Mouse (Mus musculus): Measurements from ENCODE around the gene Il11ra1. TPM values are rescaled to one million over a fixed set of nuclear protein-coding genes. Genes with fewer than 3 reads are reported as not detected.
A peak's percentile ranks its signal among the peaks of the same experiment; 100 is the strongest.

The Il11ra1 gene
- polyA plus RNA-seq, 1 experiment from 2014 or later = 129 TPM

- ATAC-seq (ENCODE audit: insufficient read depth) (peak; percentile 83), DNase-seq (peak; percentile 31)
- Histone ChIP-seq H3K9me3 (ENCODE audit: low read depth, low read length) (no peaks in the 10 kb centered on the region), H3K36me3 (ENCODE audit: insufficient read depth) (peaks cover 15% of the 10 kb centered on the region), H3K4me2 (peak overlapping the region; percentile 85), H3K4me3 (ENCODE audit: low read depth, low read length) (peak overlapping the region; percentile 76), H3K9ac (peak overlapping the region; percentile 73), H3K4me1 (ENCODE audit: insufficient read depth) (no peaks in the 10 kb centered on the region), H3K27ac (ENCODE audit: low read depth) (peak overlapping the region; percentile 84), H3K27me3 (ENCODE audit: insufficient read depth, low read length) (no peaks in the 10 kb centered on the region)
- 1% methylated on average over 48 of the region's 48 CpGs for WGBS
- TF ChIP-seq CTCF (IDR thresholded peaks at IDR 0.05; ENCODE audit: low read depth) = peak; percentile 25; the same call in 1 of the 2 replicates
Measured at GRCm38 (mm10) chr4:41740380-41741157, 40.8 kb downstream of the Il11ra1 start.

GRCm38 (mm10) chr4:41741158-41741560 lies 41.4 kb downstream of the Il11ra1 start:
- Histone ChIP-seq H3K4me2 (peak overlapping the region; percentile 85), H3K4me3 (ENCODE audit: low read depth, low read length) (peak overlapping the region; percentile 76), H3K4me1 (ENCODE audit: insufficient read depth) (no peaks in the 10 kb centered on the region), H3K36me3 (ENCODE audit: insufficient read depth) (peaks cover 15% of the 10 kb centered on the region), H3K9ac (peak overlapping the region; percentile 73), H3K9me3 (ENCODE audit: low read depth, low read length) (0 out of 2 replicates have a peak, but pooled peaks cover under 1% of the 10 kb centered on the region), H3K27ac (ENCODE audit: low read depth) (peak overlapping the region; percentile 84), H3K27me3 (ENCODE audit: insufficient read depth, low read length) (no peaks in the 10 kb centered on the region)
- peak; percentile 96 for ATAC-seq (ENCODE audit: insufficient read depth)
- DNase-seq = peak; percentile 98
- peak; percentile 34 for TF ChIP-seq CTCF (IDR thresholded peaks at IDR 0.05; ENCODE audit: low read depth)
- WGBS = under 1% methylated on average over 27 of the region's 27 CpGs

- no peak for ATAC-seq (ENCODE audit: insufficient read depth)
Measured at GRCm38 (mm10) chr4:41744131-41744530, 44.3 kb downstream of the Il11ra1 start.

GRCm38 (mm10) chr4:41745021-41745420 lies 45.2 kb downstream of the Il11ra1 start:
- 0 out of 2 replicates have a peak, but pooled peaks cover 3% of the 10 kb centered on the region for H3K9me3 ChIP-seq (ENCODE audit: low read depth, low read length)
- H3K4me1 ChIP-seq (ENCODE audit: insufficient read depth) = no peaks in the 10 kb centered on the region
- no peak overlapping the region for H3K9ac ChIP-seq
- no peak overlapping the region for H3K4me2 ChIP-seq
- no peak overlapping the region for H3K27ac ChIP-seq (ENCODE audit: low read depth)
- ATAC-seq (ENCODE audit: insufficient read depth) = no peak
- WGBS = 78% methylated on average over 1 of the region's 1 CpGs
- no peak overlapping the region for H3K4me3 ChIP-seq (ENCODE audit: low read depth, low read length)
- no peaks in the 10 kb centered on the region for H3K27me3 ChIP-seq (ENCODE audit: insufficient read depth, low read length)
- TF ChIP-seq CTCF (IDR thresholded peaks at IDR 0.05; ENCODE audit: low read depth) = no peak
- H3K36me3 ChIP-seq (ENCODE audit: insufficient read depth) = no peaks in the 10 kb centered on the region
- no peak for DNase-seq

More at GRCm38 (mm10) chr4:41744131-41744530, 44.3 kb downstream of the Il11ra1 start:
- no peaks in the 10 kb centered on the region for H3K27me3 ChIP-seq (ENCODE audit: insufficient read depth, low read length)
- peaks cover 2% of the 10 kb centered on the region; the same call in 1 of the 2 replicates for H3K36me3 ChIP-seq (ENCODE audit: insufficient read depth)
- no peak overlapping the region for H3K4me2 ChIP-seq
- H3K9me3 ChIP-seq (ENCODE audit: low read depth, low read length) = 0 out of 2 replicates have a peak, but pooled peaks cover 3% of the 10 kb centered on the region
- H3K4me3 ChIP-seq (ENCODE audit: low read depth, low read length) = no peak overlapping the region
- H3K27ac ChIP-seq (ENCODE audit: low read depth) = no peak overlapping the region
- H3K4me1 ChIP-seq (ENCODE audit: insufficient read depth) = no peaks in the 10 kb centered on the region
- TF ChIP-seq CTCF (IDR thresholded peaks at IDR 0.05; ENCODE audit: low read depth) = no peak
- DNase-seq = no peak
- WGBS = 52% methylated on average over 2 of the region's 2 CpGs
- no peak overlapping the region for H3K9ac ChIP-seq

GRCm38 (mm10) chr4:41754797-41755337 lies 55.1 kb downstream of the Il11ra1 start, which contains the start of gene Galt:
Gene Galt (plus strand): TSS chr4:41755228.
- peak within 1 kb of the TSS; percentile 70 for H3K4me3 ChIP-seq (ENCODE audit: low read depth, low read length)
- H3K4me1 ChIP-seq (ENCODE audit: insufficient read depth) = peaks cover 4% of the 10 kb centered on the region; the same call in 1 of the 2 replicates
- ATAC-seq (ENCODE audit: insufficient read depth) (peak; percentile 45), DNase-seq (peak; percentile 66)
- peak within 1 kb of the TSS; percentile 90 for H3K27ac ChIP-seq (ENCODE audit: low read depth)
- H3K27me3 ChIP-seq (ENCODE audit: insufficient read depth, low read length) = no peaks in the 10 kb centered on the region
- peak; percentile 2; the same call in 1 of the 2 replicates for TF ChIP-seq CTCF (IDR thresholded peaks at IDR 0.05; ENCODE audit: low read depth)
- H3K9me3 ChIP-seq (ENCODE audit: low read depth, low read length) = no peaks in the 10 kb centered on the region
- H3K36me3 ChIP-seq (ENCODE audit: insufficient read depth) = peaks cover 9% of the 10 kb centered on the region; the same call in 1 of the 2 replicates
- H3K9ac ChIP-seq = peak within 1 kb of the TSS; percentile 73
- H3K4me2 ChIP-seq = peak within 1 kb of the TSS; percentile 97
- 12% methylated on average over 14 of the region's 14 CpGs for WGBS

- Histone ChIP-seq H3K36me3 (ENCODE audit: insufficient read depth) (peaks cover 9% of the 10 kb centered on the region; the same call in 1 of the 2 replicates), H3K4me3 (ENCODE audit: low read depth, low read length) (peak within 1 kb of the TSS; percentile 70), H3K4me1 (ENCODE audit: insufficient read depth) (peaks cover 7% of the 10 kb centered on the region; the same call in 1 of the 2 replicates), H3K27ac (ENCODE audit: low read depth) (peak within 1 kb of the TSS; percentile 90), H3K9me3 (ENCODE audit: low read depth, low read length) (no peaks in the 10 kb centered on the region), H3K4me2 (peak within 1 kb of the TSS; percentile 97), H3K9ac (peak within 1 kb of the TSS; percentile 73), H3K27me3 (ENCODE audit: insufficient read depth, low read length) (no peaks in the 10 kb centered on the region)
- under 1% methylated on average over 57 of the region's 57 CpGs for WGBS
- TF ChIP-seq CTCF (IDR thresholded peaks at IDR 0.05; ENCODE audit: low read depth) = peak; percentile 91
- DNase-seq = peak; percentile 94
- ATAC-seq (ENCODE audit: insufficient read depth) = peak; percentile 52
Measured at GRCm38 (mm10) chr4:41755338-41756305, 55.8 kb downstream of the Il11ra1 start, which contains the start of gene Sigmar1. Gene Sigmar1 (minus strand): TSS chr4:41756157.
